Mouse (Mus musculus) adrenal gland, adult (tissue): ENCODE data around the gene Prrt4.
A peak's percentile ranks its signal among the peaks of the same experiment; 100 is the strongest.
"Not testable (repeated sequence)": the region's sequence is repeated elsewhere in the genome, so short reads cannot be mapped to it uniquely, and the experiment has no call there.

Experiments
- DNase-seq, 2 experiments: peaks; one replicate each; pipeline ENCODE4 v3.0.0; 2022 to 2023; ENCODE audit warnings: low spot score in 1 of 2; ENCODE audit not compliant: inconsistent age in 2 of 2

Gene Prrt4

GRCm38 (mm10) chr6:29199223-29199855 lies 20.0 kb upstream of the Prrt4 start:
- DNase-seq = peak in 1 of 2 experiments; percentile 28

GRCm38 (mm10) chr6:29198309-29199222 lies 19.2 kb upstream of the Prrt4 start:
- peak; percentile 89 to 96 for DNase-seq

- peak; percentile 76 to 79 for DNase-seq
Observed at GRCm38 (mm10) chr6:29195846-29196698, 16.7 kb upstream of the Prrt4 start.

GRCm38 (mm10) chr6:29195146-29195545 lies 15.8 kb upstream of the Prrt4 start:
- DNase-seq = peak in 1 of 2 experiments; percentile 18

GRCm38 (mm10) chr6:29193961-29194750 lies 14.8 kb upstream of the Prrt4 start:
- peak in 1 of 2 experiments; percentile 14 for DNase-seq

GRCm38 (mm10) chr6:29187936-29188335 lies 8.6 kb upstream of the Prrt4 start:
- DNase-seq = no peak

- DNase-seq = no peak
Observed at GRCm38 (mm10) chr6:29179843-29180242, 459 bp upstream of the Prrt4 start.

GRCm38 (mm10) chr6:29177901-29178879 lies 1.2 kb downstream of the Prrt4 start:
- DNase-seq = no peak

- DNase-seq = peak in 1 of 2 experiments; percentile 40
Observed at GRCm38 (mm10) chr6:29175113-29175512, 4.3 kb downstream of the Prrt4 start.

GRCm38 (mm10) chr6:29174368-29174767 lies 5.0 kb downstream of the Prrt4 start:
- DNase-seq = no peak

GRCm38 (mm10) chr6:29170952-29171388 lies 8.4 kb downstream of the Prrt4 start:
- DNase-seq = peak; percentile 79 to 94

- peak; percentile 18 to 54 for DNase-seq
Observed at GRCm38 (mm10) chr6:29170063-29170921, 9.1 kb downstream of the Prrt4 start.

GRCm38 (mm10) chr6:29169675-29170062 lies 9.7 kb downstream of the Prrt4 start:
- no peak for DNase-seq

GRCm38 (mm10) chr6:29168871-29169270 lies 10.5 kb downstream of the Prrt4 start:
- no peak for DNase-seq

- peak; percentile 33 to 81 for DNase-seq
Observed at GRCm38 (mm10) chr6:29166196-29166595, 13.2 kb downstream of the Prrt4 start.

GRCm38 (mm10) chr6:29164314-29165244 lies 14.8 kb downstream of the Prrt4 start, which contains the start of gene Rbm28:
TSS of gene Rbm28 (minus strand) at chr6:29165006.
- DNase-seq = peak; percentile 88 to 97

GRCm38 (mm10) chr6:29161291-29161690 lies 18.1 kb downstream of the Prrt4 start:
- DNase-seq = not testable (repeated sequence)
